Mouse (Mus musculus): ENCODE data around the gene Copg1.
A peak's percentile ranks its signal among the peaks of the same experiment; 100 is the strongest.
"Not testable (repeated sequence)": the region's sequence is repeated elsewhere in the genome, so short reads cannot be mapped to it uniquely, and the experiment has no call there.

Copg1 gene

DNA sequence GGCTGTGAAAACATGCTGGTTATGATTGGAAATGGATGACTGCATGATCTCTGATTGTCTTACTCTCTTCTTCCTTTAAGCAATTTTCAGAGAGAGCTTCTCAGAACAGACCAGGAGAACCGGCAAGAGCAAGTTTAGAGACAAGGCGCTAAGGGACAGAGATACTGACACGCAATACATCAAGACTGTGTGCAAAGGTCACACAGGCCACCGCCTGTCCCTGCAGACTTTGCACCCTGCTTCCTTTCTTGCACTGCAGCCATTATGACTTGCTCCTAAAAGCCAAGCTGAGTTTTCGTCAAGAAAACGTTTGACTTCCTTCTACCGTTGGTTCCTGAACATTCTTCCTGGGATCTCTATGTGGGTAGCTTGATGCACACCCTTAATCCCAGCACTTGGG, 12.1 kb upstream of the Copg1 start:
- DNase-seq (ENCODE audit: low read depth, low spot score) = no peak

DNA sequence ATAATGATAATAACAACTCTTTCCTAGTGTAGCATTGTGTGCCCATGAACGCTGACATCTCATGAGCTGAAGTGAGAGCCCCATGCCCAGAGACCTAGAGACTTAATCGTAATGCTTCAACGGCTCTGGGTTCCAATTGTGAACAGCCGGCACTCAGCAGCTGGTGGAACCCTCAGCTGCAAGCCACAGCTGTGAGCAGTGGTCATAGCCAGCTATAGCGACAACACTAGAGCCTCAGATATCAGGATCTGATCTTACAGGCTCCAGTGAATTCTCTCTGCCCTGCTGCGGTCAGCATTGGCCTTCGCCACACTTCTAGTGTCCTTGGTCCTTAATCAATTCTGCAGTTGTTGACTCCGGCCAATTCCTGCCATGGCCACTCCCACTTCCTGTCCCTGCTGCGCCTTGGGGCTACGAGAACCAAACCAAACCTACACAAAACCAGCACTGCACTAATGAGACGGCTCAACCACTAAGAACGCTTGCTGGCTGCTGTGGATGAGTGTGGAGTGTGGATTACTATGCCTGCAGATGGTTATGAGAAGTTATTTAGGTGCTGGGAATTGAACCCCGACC, 11.5 kb upstream of the Copg1 start:
- no peak for DNase-seq (ENCODE audit: low read depth, low spot score)

DNA sequence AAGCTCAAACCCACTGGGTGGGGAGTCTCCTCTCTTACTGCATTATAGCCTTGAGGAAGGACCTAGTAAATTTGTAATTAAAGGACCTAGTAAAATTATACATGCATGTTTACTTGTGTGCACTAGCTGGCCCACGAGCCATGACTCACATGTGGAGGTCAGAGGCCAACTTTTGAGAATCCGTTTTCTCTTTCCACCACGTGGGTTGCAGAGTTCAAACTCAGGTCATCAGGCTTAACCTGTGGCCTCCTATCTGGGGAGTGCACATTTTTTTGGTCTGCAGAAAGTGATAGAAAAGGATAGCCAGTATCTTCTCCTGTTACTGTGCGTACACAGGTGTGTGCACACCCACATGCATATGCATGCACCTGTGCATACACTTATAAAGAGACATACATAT, 8.6 kb upstream of the Copg1 start:
- no peak for DNase-seq (ENCODE audit: low read depth, low spot score)

DNA sequence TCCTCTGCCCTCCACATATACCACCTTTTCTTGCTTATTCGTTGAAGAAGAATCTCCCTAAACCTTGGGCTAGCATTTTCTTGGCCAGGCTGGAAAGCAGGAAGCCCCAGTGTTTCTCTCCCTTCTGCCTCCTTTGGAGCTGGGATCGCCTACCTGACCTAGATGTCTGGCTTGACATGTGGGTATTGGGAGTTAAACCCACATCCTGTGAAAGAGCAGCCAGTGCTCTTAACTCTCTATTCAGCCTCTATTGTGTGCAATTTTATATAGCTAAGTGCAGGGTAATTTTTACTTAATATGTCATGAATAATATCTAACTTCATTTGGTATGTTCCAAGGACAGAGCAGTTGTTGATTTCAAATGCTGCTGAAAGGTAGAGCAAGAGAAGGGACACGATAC, 8.0 kb upstream of the Copg1 start:
- DNase-seq (ENCODE audit: low read depth, low spot score) = no peak

DNA sequence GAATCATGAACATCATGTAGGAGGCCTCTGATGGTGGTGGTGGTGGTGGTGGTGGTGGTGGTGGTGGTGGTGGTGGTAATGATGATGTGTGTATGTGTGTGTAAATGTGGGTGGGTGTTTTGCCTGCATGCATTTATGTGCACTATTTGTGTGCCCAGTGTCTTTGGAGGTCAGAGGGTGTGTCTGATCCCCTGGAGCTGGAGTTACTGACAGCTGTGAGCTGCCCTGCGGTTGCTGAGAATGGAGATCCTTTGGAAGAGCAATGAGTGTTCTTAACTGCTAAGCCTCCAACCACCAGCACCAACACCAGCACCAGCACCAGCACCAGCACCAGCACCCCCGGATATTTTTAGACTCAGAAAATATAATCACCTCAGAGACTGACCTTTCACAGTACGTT, 5.4 kb upstream of the Copg1 start:
- DNase-seq (ENCODE audit: low read depth, low spot score) = no peak

DNA sequence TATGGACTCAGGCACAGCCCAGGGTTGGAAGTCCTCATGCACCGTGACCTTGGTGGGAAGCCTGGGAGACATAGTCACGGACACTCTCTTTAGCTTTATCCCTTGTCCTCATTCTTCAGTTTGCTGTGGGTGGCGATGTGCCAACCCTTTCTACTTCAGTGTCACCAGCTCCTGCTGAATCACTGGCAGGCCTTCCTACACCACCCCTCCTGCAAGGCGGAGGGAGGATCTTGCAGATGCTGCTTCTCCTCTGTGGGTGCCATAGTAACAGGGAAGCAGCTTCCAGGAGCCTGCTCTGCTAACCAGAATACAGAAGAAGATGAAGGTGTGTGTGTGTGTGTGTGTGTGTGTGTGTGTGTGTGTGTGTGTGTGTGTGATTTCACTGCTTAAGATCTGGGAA, 4.8 kb upstream of the Copg1 start:
- DNase-seq (ENCODE audit: low read depth, low spot score) = no peak

DNA sequence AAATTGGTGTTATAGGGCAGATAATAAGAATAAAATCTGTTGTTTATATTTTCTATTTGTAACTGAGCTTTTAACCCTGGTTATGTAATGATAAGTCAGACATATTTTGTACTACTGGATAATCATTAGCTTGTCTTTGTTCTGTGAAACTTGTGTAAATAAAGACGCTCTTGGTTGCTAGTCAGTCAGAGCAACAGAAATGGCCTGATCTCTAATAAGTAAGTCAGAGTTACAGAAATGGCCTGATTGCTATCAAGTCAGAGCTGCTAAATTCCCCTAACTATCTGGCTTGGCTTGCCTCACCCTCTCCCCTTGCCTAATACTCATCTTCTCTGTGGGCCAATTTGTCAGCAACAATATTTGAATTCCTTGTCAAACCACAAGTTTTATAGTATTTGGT, 893 bp upstream of the Copg1 start:
- DNase-seq (ENCODE audit: low read depth, low spot score) = no peak

DNA sequence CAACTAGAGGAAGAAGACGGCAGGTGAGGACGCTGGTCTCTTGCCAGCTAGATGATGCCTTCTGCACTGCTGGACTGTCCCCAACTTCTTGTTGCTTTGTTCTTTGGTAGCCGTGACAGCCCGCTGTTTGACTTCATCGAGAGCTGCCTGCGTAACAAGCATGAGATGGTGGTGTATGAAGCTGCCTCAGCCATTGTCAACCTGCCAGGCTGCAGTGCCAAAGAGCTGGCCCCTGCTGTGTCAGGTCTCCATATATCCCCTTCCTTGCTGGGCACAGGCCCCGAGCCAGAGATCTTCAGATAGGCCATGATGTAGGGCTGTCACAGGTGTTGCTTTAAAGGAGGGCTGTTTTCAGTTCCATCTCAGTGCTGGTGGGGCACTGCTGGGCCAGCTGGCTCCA, 6.3 kb downstream of the Copg1 start:
- no peak for DNase-seq (ENCODE audit: low read depth, low spot score)

DNA sequence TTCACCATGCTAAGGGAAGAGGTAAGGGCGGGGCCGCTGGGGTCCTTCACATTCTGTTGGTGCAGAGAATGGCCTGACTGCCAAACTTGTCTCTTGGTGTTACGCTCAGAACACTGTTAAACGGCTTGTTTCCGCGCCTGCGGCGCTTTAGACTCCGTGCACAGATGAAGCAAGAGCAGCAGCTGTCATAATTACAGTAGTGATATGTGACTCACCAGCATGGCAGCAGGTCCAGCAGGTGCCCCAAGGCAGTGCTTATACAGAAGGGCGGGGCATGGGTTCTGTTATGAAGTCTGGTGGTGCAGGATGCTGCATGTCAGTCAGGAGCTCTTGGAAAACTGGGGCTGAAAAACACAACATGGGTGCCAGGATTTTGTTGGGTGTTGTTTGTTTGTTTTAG, 10.4 kb downstream of the Copg1 start:
- DNase-seq (ENCODE audit: low read depth, low spot score) = no peak

DNA sequence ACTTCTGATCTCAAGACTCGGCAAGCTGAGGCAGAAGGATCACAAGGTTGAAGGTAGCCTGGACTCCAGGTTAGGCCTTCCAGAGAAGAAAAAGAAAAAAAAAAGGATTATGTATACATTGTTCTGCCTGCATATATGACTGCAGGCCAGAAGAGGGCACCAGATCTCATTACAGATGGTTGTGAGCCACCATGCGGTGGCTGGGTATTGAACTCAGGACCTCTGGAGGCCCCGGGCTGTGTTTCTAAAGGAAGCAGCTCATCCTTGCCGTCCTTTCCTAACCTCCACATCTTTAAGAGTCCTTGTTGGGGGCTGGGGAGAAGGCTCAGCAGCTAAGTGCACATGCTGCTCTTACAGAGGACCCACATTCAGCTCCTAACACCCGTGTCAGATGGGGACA, 19.0 kb downstream of the Copg1 start:
- no peak for DNase-seq (ENCODE audit: low read depth, low spot score)

DNA sequence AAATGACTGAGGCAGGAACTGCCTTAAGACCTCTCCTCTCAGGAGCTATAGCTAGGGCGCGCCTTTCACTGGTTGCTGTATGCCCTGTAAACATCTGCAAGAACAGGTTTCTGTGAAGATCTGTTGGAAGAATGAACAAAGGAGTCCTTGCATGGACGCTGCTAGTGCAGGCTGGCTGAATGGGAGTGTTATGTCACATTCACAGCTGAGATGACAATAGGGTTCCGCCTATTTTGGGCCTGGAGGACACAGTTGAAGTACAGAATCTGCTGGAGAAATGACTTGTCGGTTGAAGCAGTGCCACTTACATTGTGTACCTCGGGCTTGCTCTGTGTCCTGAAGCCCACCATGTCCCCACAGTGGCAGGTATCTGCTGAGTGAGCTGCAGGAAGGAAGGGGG, 21.6 kb downstream of the Copg1 start:
- DNase-seq (ENCODE audit: low read depth, low spot score) = no peak

DNA sequence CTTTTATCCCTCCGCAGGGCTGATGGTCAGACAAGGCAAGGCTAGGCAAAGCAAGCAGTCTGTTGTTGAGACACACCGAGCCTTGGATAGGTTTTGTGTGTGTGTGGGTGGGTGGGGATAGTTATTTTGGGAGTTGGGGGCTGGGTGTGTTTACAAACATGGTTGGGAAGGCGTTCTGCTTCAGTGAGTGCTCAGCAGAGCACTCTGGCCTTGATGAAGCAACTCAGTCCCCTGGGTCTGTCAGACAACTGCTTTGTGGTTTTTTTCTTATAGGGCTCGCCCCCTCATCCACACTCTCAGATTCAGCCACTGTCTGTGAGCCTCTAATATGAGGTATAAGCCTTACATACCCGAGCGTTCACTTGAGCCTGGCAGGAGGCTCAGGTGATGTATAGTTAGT, 23.9 kb downstream of the Copg1 start:
- DNase-seq (ENCODE audit: low read depth, low spot score) = no peak

DNA sequence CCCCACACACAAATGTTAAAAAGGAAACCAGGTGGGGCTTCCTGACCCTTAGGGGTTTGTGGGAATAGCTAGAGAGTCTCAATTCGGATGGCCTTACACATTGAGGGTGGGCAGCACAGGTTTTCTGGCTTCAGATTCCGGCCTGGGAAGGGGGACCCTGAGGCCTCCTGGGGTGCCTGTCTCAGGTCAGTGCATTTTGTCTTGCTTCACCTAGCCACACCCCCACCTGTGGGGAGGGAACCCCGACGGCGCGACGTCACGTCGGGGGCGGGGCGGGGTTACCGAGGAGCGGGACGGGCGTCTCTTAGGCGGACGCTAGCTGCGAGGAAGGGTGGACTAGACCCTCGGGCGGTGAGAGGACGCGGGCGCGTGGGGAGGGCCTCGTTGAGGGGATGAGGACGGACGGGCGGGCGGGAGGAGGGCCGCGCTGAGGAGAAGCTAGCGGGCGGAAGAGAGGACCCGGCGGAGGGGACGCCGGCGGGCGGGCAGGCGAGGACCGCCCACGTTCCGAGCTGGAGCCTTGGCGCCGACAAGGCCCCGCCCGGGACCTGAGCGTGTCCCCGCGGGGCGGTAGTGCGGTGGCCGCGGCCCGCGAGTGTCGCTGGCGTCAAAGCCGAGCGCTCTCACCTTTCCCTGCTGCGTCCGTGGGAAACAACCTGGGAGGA, 26.2 kb downstream of the Copg1 start, which contains the start of gene Hmces:
Gene Hmces (plus strand): TSS at position 275 of the 665 bp plus-strand sequence.
- DNase-seq (ENCODE audit: low read depth, low spot score) = peak; percentile 66

DNA sequence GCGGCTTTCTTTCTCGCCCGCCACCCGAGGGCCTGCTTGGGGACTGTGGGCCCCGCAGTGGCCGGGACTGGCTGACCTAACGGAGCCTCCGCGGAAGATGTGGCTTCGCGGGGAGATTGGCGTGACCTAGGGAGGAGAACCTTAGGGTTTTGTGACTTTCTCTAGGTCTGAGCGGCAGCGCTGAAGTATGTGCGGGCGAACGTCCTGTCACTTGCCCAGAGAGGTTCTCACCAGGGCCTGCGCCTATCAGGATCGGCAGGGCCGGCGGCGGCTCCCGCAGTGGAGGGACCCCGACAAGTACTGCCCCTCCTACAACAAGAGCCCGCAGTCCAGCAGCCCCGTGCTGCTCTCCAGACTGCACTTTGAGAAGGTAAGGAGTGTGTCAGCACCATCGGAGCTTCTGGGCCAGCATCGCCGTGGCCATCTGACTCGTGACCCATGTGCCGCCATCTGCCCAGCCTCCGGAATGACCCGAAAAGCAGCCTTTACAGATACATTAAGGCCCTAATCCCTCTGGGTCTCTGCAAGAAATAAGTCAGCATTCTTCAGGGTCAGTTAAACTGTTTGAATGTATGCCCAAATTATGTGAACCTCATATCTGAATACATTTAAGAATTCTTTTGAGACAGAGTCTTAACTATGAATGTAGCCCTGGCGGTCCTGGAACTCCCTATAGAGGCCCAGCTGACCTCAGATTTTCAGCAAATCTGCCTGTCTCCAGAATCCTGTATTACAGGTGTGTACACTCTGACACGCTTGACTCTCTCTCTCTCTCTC, 26.9 kb downstream of the Copg1 start:
- peak; percentile 51 for DNase-seq (ENCODE audit: low read depth, low spot score)

DNA sequence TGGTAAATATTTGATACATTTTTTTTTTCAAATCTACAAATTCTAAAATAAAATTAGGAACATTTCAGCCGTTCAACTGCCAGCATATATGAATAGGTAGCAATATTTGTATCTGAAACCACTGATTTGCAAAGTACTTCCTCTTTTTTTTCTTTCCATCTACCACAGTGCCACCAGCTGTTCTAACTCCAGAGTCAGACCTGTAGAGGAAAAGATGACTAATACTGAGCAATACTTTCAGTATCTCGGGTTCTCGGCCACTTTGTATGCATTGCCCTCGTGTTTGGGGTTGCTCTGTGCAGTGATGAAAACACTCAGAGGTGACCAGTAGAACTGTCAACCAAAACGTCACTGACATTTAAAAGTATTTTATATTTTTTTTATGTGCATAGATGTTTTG, 28.3 kb downstream of the Copg1 start:
- no peak for DNase-seq (ENCODE audit: low read depth, low spot score)

DNA sequence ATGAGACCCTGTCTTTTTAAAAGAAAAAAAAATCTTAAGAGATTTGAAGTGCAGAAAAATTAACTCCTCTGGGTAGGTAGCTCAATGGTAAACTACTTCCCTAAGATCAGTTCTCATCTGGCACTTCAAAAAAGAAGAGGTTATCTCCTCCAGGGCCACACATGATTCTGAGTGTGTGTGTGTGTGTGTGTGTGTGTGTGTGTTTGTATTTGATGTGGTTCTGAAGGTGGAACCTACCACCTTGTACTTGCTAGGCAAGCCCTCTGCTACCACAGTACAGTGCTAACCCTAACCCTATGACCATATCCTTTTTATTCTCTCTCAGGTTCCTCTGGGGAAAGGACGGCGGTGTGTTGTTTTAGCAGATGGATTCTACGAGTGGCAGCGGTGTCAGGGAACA, 33.6 kb downstream of the Copg1 start:
- DNase-seq (ENCODE audit: low read depth, low spot score) = no peak

DNA sequence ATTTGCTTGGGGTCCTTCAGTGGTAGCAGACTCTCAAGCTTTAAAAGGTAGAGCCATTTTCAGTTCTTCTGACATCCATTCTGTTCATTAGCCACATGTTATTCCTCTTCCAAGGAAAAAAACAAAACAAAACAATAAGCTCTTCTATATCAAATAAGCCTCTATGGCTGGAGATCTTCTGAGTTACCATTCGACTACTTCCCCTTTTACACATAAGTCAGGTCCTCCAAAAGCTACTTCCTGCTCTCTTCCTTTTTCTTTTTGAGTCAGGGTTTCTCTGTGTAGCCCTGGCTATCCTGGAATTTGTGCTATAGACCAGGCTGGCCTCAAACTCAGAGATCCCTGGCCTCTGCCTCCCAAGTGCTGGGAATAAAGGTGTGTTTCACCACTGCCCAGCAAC, 36.0 kb downstream of the Copg1 start:
- DNase-seq (ENCODE audit: low read depth, low spot score) = no peak

DNA sequence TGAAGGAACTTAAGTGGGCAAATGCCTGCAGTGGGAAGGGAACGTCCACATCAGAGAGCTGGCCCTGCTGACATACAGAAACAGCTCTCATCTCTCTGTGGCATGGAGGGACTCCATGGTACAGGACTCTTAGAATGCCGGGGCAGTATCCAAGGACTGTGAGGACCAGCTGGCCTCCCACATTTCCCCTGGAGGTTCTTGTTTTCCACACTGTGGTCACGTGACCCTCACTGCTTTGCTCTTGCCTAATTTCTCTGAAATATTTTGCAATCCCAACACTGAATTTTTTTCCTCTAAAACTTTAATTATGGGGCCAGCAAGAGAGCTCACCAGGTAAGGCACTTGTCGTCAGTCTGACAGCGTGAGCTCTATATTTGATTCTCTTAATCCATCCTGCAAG, 47.4 kb downstream of the Copg1 start:
- no peak for DNase-seq (ENCODE audit: low read depth, low spot score)

DNA sequence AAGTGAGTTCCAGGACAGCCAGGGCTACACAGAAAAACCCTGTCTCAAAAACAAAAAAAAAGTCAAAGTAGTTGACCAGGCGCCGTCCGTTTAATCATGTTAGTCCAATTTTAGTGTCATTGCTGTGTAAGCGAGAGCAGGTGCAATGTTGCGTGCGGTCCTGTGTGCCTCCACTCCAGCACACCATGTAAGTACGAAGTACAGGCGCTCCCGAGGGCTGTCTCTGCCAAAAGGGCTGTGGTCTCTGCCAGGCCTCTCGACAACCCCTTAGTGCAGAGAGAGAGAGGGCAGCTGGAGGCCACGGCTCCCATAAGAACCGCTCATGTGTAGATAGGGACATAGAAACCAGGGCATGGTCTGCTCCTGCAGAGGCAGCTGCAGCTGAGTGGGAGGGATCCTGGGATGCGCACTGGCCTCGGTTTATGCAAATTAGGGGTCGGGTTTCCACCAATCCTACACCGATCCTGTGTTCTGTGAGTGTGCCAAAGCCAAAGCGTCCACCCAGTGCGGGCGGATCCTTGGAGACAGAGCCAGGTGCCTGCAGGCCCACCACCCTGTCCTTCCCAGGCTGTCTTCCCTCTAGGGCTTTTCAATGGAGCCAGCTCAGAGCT, 49.7 kb downstream of the Copg1 start:
- DNase-seq (ENCODE audit: low read depth, low spot score) = peak; percentile 84

DNA sequence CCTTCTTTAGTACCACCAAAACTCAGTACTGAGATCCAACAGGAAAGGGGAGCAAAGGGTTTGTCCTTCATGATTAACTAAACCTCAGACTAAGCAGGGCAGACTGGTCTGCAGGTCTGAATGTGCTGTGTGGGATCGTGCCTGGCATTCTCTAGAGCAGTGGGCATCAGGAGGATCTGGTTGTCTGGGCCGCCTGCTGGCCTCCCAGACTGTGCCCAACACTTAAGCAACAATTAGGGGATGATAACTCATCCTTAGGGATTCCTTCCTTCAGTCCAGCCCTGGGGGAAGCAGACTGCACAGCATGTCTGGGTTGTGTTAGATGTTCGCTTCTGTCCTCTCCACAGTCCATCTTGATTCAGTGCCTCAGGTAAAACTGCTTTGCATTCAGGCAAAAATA, 51.3 kb downstream of the Copg1 start:
- no peak for DNase-seq (ENCODE audit: low read depth, low spot score)

DNA sequence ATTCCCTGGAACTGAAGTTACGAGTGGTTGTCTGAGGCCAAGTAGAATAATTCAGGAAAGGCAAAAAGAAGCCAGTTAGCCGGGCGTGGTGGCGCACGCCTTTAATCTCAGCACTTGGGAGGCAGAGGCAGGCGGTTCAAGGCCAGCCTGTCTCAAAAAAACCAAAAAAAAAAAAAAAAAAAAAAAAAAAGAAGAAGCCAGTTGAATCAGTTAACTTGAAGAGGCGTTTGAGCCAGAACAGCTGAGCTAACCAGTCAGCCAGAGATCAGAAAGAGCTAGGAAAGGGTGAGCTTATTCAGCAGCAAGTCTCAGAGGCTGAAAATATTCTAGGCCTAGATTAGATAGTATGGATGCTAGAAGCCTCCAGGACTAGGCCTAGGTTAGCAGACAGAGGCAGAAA, 54.6 kb downstream of the Copg1 start:
- DNase-seq (ENCODE audit: low read depth, low spot score) = no peak

DNA sequence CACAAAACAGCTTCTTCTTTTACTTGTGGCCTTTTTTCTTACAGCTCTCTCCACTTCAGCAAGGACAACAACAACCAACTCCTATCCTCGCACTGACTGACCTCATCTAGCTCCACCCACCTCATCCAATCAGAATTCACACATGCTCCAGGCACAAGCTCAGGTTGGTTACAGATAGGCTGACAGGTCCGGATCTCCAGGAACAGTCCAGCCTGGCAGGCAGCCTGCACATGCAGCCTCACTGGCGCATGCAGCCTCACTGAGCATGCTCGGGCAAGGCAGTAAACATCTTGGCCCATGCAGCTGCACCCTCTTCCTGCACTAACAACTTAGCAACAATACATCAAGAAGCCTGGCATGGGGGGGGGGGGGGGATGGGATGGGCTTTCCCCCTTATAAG, 74.8 kb downstream of the Copg1 start:
- DNase-seq (ENCODE audit: low read depth, low spot score) = not testable (repeated sequence)

Measured in mesoderm, embryonic 11.5 days (tissue).